Mouse (Mus musculus): ENCODE data around the gene Mfrp.

Gene Mfrp

GRCm38 (mm10) chr9:44101490-44101889 is at the start of gene Mfrp:
Mfrp (plus strand) TSS chr9:44101729.
- no peak for DNase-seq (ENCODE audit: low read depth, low spot score)

- peak; percentile 70 for DNase-seq (ENCODE audit: low read depth, low spot score)
Observed at GRCm38 (mm10) chr9:44052855-44053254, 48.7 kb upstream of the Mfrp start.

- DNase-seq (ENCODE audit: low read depth, low spot score), result no peak
Observed at GRCm38 (mm10) chr9:44053936-44054335, 47.6 kb upstream of the Mfrp start.

GRCm38 (mm10) chr9:44058606-44059005 is 42.9 kb upstream of the Mfrp start:
- no peak for DNase-seq (ENCODE audit: low read depth, low spot score)

GRCm38 (mm10) chr9:44065177-44065576 is 36.4 kb upstream of the Mfrp start:
- peak; percentile 44 for DNase-seq (ENCODE audit: low read depth, low spot score)

GRCm38 (mm10) chr9:44066785-44067225 is 34.7 kb upstream of the Mfrp start, which contains the start of gene Usp2:
Usp2 (plus strand) TSS chr9:44067021.
- DNase-seq (ENCODE audit: low read depth, low spot score), result peak; percentile 98

GRCm38 (mm10) chr9:44067241-44067959 is 34.1 kb upstream of the Mfrp start:
- DNase-seq (ENCODE audit: low read depth, low spot score), result no peak

- DNase-seq (ENCODE audit: low read depth, low spot score), result peak; percentile 23
Observed at GRCm38 (mm10) chr9:44067960-44068330, 33.6 kb upstream of the Mfrp start.

- DNase-seq (ENCODE audit: low read depth, low spot score), result no peak
Observed at GRCm38 (mm10) chr9:44069252-44069651, 32.3 kb upstream of the Mfrp start.

GRCm38 (mm10) chr9:44070113-44070843 is 31.3 kb upstream of the Mfrp start:
- peak; percentile 31 for DNase-seq (ENCODE audit: low read depth, low spot score)

GRCm38 (mm10) chr9:44070844-44071231 is 30.7 kb upstream of the Mfrp start:
- DNase-seq (ENCODE audit: low read depth, low spot score), result no peak

- DNase-seq (ENCODE audit: low read depth, low spot score), result no peak
Observed at GRCm38 (mm10) chr9:44071914-44072598, 29.5 kb upstream of the Mfrp start.

- no peak for DNase-seq (ENCODE audit: low read depth, low spot score)
Observed at GRCm38 (mm10) chr9:44072599-44072915, 29.0 kb upstream of the Mfrp start.

GRCm38 (mm10) chr9:44073115-44073514 is 28.4 kb upstream of the Mfrp start:
- DNase-seq (ENCODE audit: low read depth, low spot score), result no peak

- peak; percentile 69 for DNase-seq (ENCODE audit: low read depth, low spot score)
Observed at GRCm38 (mm10) chr9:44074395-44075275, 26.9 kb upstream of the Mfrp start.

GRCm38 (mm10) chr9:44075276-44075995 is 26.1 kb upstream of the Mfrp start:
- DNase-seq (ENCODE audit: low read depth, low spot score), result no peak

- no peak for DNase-seq (ENCODE audit: low read depth, low spot score)
Observed at GRCm38 (mm10) chr9:44075996-44076763, 25.3 kb upstream of the Mfrp start.

GRCm38 (mm10) chr9:44076764-44077120 is 24.8 kb upstream of the Mfrp start:
- DNase-seq (ENCODE audit: low read depth, low spot score), result peak; percentile 73

- no peak for DNase-seq (ENCODE audit: low read depth, low spot score)
Observed at GRCm38 (mm10) chr9:44077266-44077910, 24.1 kb upstream of the Mfrp start.
